Mouse (Mus musculus): ENCODE results near the gene Olfr437. TPM values are rescaled to one million over a fixed set of nuclear protein-coding genes. Genes with fewer than 3 reads are reported as not detected.

Gene Olfr437
- total RNA-seq (2023): not detected in 2 replicates

GRCm38 (mm10) chr6:43162982-43163381, at the start of gene Olfr437:
Olfr437 (plus strand) TSS chr6:43163282.

GRCm38 (mm10) chr6:43146267-43146666, 16.8 kb upstream of the Olfr437 start, which contains the start of gene Olfr237-ps1:
Olfr237-ps1 (plus strand) TSS chr6:43146567.

GRCm38 (mm10) chr6:43171840-43172239, 8.8 kb downstream of the Olfr437 start, which contains the start of gene Olfr13:
Olfr13 (plus strand) TSS chr6:43172140.

GRCm38 (mm10) chr6:43196781-43197180, 33.7 kb downstream of the Olfr437 start, which contains the start of gene Olfr435:
Olfr435 (plus strand) TSS chr6:43197146.

GRCm38 (mm10) chr6:43212873-43213272, 49.8 kb downstream of the Olfr437 start, which contains the start of gene Olfr434:
Olfr434 (plus strand) TSS chr6:43213021.

Other genes with a start within 250 kb of the Olfr437 start
- not detected in 2 replicates for gene Olfr446, start 241.9 kb upstream of the Olfr437 start, total RNA-seq (2023)
- not detected in 2 replicates for gene Olfr444, start 214.2 kb upstream of the Olfr437 start, total RNA-seq (2023)
- not detected in 2 replicates for gene Olfr441, start 56.9 kb upstream of the Olfr437 start, total RNA-seq (2023)
- gene Olfr237-ps1, start 16.7 kb upstream of the Olfr437 start, total RNA-seq (2023): not detected in 2 replicates
- gene Olfr13, start 8.9 kb downstream of the Olfr437 start, total RNA-seq (2023): not detected in 2 replicates
- not detected in 2 replicates for gene Olfr435, start 33.9 kb downstream of the Olfr437 start, total RNA-seq (2023)
- not detected in 2 replicates for gene Olfr434, start 49.7 kb downstream of the Olfr437 start, total RNA-seq (2023)
- gene Olfr47, start 68.2 kb downstream of the Olfr437 start, total RNA-seq (2023): not detected in 2 replicates
- 0.60 and 0.88 TPM in 2 replicates for gene Arhgef5, start 102.3 kb downstream of the Olfr437 start, total RNA-seq (2023)
- not detected in 2 replicates for gene Nobox, start 146.3 kb downstream of the Olfr437 start, total RNA-seq (2023)

All from neutrophil, adult 65 days (primary cell).